Mouse (Mus musculus): ENCODE measurements around the gene BC053393.
"Not testable (repeated sequence)": the region's sequence is repeated elsewhere in the genome, so short reads cannot be mapped to it uniquely, and the experiment has no call there.

BC053393 gene

DNA sequence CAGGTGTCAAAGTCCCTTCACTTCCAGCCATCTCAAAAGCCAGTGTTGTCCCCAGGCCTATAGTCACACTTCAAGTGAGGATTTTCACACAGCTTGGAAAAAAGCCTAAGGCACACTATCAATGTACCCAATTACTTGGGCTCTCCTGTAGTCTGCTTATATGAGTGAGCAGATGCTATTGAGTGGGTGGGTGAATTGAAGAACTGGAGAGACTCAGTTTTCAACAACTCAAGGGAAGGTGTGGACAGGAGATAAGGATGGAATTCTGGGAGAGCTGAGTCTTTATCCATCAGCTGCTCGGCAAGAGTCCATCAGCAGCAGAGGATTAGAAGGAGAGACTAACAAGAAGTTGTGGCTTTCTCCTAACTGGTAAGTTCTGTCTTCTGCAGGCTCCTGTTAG lies at the start of gene BC053393:
Gene BC053393 (plus strand): TSS at position 210 of the 400 bp plus-strand sequence.
- no peak for DNase-seq (ENCODE audit: inconsistent age in 2 of 2, low spot score in 1 of 2)

DNA sequence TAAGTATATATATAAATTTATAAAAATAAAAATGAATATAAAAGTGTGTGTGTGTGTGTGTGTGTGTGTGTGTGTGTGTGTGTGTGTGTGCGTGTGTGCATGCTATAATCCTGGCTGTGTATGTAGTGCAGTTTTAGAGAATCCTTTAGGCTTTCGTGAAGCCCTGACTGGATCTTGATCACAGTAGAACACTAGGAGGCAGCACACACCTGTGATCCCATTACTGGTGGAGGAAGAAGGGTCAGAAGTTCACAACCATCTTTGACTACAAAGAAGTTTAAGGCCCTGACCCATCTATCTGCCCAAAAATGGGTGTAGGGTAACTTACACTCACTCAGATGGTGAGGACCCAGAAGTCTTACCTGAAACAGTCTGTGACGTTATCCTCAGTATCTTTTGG lies 48.6 kb upstream of the BC053393 start:
- peak in 1 of 2 experiments; percentile 58 for DNase-seq (ENCODE audit: inconsistent age in 2 of 2, low spot score in 1 of 2)

DNA sequence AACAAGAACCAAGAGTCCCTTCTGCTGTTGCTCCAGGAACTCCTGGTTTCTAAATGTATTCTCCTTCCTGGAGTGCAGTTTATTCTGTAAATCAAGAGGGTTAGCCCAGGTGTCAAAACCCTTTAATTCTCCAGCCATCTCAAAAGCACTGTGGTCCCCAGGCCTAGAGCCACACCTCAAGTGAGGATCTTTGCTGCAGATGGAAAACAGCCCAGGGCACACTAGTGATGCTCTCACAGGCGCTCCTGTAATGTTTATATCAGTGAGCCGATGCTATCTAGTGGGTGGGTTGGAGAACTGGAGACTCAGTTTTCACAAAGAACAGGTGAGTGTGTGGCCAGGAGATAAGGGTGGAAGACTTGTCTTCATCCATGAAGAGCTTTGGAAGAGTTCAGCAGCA lies 47.4 kb upstream of the BC053393 start, which contains the start of gene Gm12169:
Gene Gm12169 (plus strand): TSS at position 301 of the 400 bp plus-strand sequence.
- DNase-seq (ENCODE audit: inconsistent age in 2 of 2, low spot score in 1 of 2), result no peak

DNA sequence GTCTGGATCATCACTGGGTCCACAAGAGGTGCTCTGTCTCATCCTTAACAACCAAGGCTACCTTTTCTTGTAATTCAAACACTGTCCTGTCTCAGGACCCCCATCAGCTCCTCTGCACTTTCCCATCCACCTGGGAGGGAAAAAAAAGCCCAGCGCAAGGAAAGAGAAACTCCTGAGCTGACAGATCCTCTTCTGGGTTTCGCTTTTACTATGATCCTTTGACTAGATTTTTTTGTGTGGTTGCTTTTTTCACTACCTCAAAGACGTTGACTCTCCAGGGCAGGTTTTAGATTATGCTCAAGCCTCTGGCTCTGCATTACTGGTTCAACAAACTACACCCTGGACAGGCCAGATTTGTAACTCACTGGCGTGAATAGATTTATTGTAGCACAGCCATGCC lies 41.2 kb upstream of the BC053393 start:
- no peak for DNase-seq (ENCODE audit: inconsistent age in 2 of 2, low spot score in 1 of 2)

DNA sequence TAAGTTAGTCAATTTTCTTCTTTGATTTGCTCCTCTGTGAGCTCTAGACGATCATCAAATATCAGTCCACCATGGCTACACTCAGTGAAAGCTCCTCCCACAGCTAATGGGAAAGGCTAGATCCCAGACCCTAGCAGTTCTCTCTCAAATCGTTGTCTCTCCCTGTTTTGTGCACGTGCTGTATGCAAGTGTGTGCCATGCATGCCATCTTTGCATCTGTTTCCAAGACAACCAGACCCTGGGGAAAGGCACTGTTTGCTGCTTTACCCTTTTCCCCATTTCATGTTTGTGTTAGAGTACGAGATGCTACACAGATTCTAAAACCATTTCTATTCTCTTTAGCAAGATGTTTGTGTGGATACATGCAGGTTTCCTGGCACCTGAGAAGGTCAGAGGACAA lies 34.4 kb upstream of the BC053393 start:
- no peak for DNase-seq (ENCODE audit: inconsistent age in 2 of 2, low spot score in 1 of 2)

DNA sequence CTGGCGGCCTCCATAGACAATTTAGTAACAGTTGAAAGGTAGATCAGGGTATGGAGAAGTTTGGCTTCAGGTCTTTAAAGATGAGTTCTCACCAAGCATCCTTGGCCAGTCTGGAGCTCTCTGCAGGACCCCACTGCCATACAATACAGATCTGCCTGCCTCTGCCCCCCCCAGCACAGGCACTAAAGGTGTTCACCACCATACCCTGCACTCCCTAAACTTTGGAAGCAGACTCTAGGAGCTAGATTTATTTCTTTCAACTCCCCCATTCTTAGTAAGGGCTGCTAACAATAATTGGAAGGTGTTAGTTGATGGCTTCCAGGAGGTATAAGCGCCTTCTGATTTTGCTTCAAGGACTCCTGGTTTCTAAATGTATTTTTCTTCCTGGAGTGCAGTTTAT lies 27.8 kb upstream of the BC053393 start:
- DNase-seq (ENCODE audit: inconsistent age in 2 of 2, low spot score in 1 of 2), result no peak

DNA sequence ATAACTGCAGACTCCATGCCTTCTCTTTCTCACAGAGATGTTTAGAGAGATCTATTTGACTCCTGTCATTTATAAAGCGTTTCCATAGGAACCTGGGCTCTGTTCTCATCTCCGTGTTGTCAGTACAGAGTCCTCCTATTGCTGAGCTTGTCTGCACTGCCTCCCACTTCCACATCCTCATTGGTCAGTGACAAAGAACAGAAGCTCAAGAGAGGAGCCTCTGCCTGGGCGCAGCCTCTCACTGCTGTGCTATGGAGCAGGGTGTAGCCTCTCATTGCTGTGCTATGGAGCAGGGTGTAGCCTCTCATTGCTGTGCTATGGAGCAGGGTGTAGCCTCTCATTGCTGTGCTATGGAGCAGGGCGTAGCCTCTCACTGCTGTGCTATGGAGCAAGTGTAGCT lies 21.6 kb upstream of the BC053393 start:
- DNase-seq (ENCODE audit: inconsistent age in 2 of 2, low spot score in 1 of 2), result no peak

DNA sequence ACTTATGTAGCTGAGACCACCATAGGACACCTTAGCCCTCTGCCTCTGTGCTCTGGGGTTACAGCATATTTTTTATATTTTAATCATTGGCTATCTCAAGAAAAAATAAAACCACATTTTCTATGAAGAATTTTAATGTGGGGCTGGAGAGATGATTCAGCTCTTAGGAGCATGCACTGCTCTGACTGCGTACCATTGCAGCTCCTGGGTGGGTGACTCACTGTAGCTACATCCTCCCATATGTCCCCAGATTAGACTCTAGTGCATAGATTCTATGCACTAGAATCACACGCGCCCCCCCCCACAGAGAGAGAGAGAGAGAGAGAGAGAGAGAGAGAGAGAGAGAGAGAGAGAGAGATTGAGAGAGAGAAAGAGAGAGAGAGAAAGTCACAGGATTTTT lies 18.6 kb upstream of the BC053393 start:
- DNase-seq (ENCODE audit: inconsistent age in 2 of 2, low spot score in 1 of 2), result no peak

DNA sequence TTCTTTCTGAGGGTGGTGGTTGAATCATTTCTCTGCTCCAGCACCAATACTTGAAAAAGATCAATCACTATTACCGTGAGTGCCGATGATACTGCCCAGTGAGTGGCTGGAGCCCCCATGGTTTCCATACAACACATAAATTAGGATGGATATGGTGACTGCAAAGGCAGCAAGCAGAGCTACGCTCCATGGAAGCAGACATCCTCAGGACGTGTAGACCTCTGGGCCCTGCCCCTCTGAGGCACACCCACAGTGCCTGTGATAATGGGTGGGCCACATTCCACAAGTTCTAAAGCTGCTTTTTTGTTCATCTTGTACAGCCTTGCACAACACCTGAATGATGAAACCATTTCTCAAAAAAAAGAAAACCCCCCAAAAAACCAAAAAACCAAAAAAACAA lies 10.2 kb upstream of the BC053393 start:
- DNase-seq (ENCODE audit: inconsistent age in 2 of 2, low spot score in 1 of 2), result no peak

DNA sequence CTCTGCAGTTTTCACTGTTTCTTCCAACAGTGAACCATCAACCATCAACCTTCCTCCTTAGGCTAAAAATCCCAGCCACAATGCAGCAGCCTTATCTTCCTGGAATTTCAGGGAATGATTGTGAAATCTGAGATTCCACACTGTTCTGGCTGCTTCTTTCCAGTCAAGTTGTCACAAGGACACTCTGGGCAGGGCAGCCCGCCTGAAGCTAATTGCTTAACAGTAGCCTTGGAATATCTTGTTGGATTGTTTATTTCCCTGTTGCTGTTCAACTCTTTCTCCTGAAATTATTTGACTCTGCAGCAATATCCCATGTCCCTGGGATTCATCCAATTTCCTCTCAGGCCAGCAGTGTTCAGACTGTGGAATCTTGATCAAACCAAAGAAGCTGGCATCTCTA lies 6.7 kb upstream of the BC053393 start:
- DNase-seq (ENCODE audit: inconsistent age in 2 of 2, low spot score in 1 of 2), result peak; percentile 13 to 78

DNA sequence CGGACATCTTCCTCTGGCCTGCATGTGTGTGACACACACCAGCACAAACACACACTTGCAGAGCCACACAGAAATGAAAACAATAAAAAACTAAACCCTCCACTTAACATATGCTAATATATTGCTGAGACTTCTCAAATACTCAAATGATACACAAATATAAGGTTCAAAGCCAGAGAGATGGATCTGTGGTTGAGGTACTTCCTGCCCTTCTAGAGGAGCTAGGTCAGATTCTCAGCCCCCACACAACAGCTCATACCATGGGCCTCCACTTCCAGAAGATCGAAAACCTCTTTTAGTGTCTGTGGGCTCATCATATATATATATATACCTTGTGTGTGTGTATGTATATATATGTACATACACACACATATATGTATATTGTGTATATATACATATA lies 5.4 kb upstream of the BC053393 start:
- DNase-seq (ENCODE audit: inconsistent age in 2 of 2, low spot score in 1 of 2), result no peak

DNA sequence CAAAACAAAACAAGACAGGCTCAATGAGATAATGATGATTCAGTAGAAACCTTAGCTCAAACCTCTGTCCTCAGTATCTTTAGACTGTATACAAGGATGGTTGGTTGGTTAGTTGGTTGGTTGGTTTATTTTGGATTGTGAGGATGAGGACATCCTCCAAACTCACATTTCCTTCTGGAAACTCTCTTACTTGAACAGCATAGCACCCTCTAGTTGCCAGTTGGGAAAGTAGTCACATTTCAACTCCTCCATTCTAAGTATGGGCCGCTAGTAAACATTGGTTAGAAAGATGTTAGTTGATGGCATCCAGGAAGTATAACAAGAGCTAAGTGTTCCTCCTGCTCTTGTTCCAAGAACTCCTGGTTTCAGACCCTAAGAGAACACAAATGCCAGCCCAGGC lies 2.2 kb upstream of the BC053393 start:
- DNase-seq (ENCODE audit: inconsistent age in 2 of 2, low spot score in 1 of 2), result no peak

DNA sequence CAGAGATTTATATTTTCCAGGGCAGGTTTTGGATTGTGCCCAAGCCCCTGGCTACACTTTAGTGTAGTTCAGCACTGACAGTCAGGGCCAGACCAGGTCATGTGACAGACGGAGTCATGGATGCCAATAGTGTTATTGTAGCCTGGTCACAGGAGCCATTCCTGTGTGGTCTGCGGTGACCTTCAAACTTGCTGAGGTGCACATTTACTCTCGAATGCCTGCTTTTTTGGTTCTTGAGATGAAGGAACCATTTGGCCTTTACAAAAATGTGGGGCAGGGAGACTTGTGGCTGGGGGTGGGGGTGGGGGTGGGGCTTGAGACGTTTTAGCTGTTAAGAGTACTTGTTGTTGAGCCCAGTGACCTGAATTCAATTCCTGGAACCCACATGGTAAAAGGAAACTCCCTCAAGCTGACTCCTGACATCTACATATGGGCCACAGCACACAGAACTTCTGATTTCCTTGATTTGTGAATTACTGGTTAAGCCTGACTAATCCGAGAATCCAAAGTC lies 7.5 kb downstream of the BC053393 start:
- peak; percentile 77 to 90 for DNase-seq (ENCODE audit: inconsistent age in 2 of 2, low spot score in 1 of 2)

DNA sequence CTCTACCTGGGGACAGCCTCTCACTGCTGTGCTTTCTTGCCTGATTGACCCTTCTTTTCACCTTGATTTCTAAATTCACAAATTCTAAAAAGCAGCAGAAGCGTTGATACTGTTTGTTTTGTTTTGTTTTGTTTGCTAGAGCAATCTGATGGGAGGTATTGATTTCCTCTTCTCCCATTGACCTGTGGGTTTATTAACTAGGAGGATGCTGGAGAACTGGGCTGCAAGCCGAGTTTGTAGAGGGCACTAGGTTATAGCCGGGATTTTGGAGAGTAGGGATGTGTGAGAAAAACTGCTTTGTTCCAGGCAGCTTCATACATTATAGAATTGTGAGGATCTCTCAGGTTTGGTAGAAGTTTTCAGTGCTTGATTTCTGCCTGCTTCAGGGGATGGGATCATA lies 9.1 kb downstream of the BC053393 start:
- DNase-seq (ENCODE audit: inconsistent age in 2 of 2, low spot score in 1 of 2), result no peak

DNA sequence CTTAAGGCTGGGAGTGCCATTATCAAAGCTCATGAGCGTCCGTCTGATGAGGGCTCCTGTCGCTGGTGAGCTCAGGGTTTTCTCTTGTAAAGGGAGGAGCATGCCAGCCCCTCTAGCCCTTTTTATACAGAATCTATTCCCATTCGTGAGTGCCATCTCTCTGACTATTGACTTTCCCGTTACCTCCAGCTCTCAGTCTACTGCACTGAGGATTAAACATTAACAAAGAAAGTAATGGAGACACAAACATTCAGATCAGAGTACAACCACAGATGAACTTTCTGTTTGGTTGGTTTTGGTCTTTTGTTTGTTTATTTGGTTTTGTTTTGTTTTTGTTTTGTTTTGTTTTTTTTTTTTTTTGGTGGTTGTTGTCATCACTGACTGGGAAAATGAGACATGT lies 11.4 kb downstream of the BC053393 start:
- no peak for DNase-seq (ENCODE audit: inconsistent age in 2 of 2, low spot score in 1 of 2)

DNA sequence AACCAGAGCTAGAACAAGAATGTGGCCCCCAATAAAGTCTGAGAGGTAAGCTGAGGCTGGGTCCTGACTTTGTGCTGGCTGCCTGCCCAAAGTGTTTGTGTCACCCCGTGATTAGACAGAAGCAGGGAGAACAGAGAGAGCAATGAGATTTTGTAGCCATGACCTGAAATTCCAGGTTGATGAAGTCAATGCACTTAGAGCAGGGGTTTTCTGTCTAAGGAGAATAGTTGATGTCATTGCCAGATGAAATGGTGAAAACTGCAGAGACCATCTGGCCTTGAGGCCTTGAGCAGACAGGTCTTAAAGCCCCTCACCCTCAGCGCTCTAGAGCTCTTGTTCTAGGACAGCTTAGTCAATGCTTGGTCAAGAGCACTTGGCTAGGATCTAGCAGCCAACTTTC lies 21.1 kb downstream of the BC053393 start:
- DNase-seq (ENCODE audit: inconsistent age in 2 of 2, low spot score in 1 of 2), result peak in 1 of 2 experiments; percentile 61

DNA sequence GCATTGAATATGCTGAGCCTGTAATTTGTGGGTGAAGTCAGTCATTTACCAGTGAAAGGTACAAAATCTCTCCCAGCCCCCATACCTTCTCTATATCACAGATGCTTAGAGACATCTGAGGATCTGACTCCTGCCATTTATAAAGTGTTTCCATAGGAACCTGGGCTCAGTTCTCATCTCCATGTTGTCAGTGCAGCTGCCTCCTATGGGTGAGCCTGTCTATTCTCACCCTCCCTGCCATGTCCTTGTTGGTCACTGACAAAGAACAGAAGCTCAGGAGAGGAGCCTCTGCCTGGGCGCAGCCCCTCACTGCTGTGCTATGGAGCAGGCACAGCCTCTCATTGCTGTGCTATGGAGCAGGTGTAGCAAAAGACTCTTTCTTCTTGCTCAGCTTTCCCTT lies 48.6 kb downstream of the BC053393 start:
- no peak for DNase-seq (ENCODE audit: inconsistent age in 2 of 2, low spot score in 1 of 2)

DNA sequence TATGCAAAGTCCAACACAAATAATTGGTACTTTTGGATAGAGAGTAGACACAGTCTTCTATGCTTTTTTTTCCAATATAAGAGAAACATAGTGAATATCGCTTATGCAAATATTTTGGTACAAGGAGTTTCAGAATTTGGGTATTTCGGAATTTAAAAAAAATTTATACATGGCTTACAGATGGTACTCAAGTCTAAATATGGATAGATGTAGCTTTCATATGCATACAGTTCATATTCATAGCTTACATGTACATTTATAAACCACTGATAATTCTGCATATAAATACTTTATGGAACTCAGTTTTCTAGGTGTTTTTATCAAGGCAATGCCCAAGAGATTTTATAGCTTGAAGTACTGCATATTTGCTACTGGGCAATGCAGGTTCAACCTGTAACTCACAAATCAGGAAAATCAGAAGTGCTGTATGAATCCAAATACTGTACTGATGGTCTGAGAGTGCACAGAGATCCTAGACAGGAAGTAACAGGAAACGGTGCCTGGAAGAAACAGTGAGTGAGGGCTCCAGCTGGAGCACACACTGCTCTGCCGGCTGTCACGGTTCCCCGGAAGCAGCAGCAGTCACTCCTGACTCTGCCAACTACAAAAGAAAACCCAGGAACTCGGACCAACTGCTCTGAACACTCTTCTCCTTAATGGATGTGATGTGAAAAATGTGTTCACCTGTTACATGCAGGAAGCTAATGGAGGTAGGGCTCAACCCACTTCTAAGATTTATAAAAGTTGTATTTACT lies 49.3 kb downstream of the BC053393 start:
- DNase-seq (ENCODE audit: inconsistent age in 2 of 2, low spot score in 1 of 2), result no peak

DNA sequence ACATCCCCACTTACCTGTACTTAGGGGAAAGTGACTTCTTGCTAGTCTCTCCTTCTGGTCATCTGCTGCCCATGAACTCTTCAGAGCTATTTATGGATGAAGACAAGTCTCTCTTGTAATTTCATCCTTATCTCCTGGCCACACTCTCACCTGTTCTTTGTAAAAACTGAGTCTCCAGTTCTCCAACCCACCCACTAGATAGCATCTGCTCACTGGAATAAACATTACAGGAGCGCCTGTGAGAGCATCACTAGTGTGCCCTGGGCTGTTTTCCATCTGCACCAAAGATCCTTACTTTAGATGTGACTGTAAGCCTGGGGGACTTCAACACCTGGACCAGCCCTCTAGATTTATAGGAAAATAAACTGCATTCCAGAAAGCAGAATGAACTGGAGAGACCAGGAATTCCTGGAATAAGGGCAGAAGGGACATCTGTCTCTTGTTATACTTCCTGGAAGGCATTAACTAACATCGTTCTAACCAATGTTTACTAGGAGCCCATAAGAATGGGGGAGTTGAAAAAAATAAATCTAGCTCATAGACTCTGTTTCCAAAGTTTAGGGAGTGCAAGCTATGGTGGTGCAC lies 58.0 kb downstream of the BC053393 start, which contains the start of gene Dppa1:
Gene Dppa1 (minus strand): TSS at position 51 of the 585 bp plus-strand sequence.
- no peak for DNase-seq (ENCODE audit: inconsistent age in 2 of 2, low spot score in 1 of 2)

DNA sequence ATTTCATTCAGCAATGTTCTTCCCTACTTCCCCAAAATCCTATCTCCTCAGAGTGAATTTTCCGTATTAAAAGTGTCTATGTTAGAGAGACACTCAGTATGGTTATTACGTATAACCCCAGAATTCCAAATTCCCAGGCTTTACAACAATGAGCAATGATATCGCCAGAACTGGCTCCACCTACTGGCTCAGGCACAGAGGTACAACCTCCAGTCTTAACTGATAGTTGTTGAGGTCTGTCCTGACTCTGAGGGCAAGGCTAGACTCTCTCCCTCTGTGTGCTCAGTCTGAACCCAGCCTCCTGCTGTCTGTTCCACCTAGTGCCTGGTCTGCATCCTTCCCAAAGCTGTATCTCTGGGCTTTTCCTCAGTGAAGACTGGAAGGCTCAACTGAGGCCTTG lies 60.3 kb downstream of the BC053393 start:
- peak; percentile 12 to 77 for DNase-seq (ENCODE audit: inconsistent age in 2 of 2, low spot score in 1 of 2)

DNA sequence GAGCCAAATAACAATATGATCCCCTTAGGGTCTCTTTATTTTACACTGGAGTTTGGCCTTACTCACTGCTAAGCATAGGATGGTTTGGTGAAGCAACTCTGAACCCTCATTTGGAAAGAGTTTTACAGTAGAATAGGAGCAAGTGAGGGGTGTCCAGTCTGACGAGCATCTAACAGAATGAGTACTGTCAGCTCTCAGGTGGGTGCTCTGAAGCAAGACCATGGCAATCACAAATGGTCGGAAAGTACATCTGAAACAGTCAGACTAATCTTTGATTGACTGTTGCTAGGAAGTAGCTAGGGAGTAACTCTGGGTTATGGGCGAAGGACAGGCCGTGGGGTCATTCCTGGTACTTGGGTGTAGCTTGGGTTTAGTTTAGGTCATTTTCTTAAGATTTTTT lies 64.2 kb downstream of the BC053393 start:
- not testable (repeated sequence) for DNase-seq (ENCODE audit: inconsistent age in 2 of 2, low spot score in 1 of 2)

DNA sequence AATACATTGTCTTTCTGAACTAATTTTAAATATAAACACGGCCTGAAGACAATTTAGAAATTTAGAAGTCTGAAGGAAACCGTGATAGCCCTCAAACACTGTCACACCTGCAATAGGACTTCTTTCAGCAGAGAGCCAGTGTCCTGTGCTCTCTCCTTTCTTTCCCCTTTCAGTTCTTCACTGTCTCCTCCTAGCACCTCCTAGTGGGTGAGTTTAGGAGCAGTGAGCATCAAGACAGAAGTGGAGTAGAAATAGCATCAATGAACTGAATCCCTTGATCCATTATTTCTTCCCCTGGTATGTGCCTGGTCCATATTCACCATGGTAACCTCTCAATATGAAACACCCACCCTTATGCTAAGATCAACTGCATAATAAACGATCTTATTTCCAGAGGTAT lies 65.2 kb downstream of the BC053393 start:
- DNase-seq (ENCODE audit: inconsistent age in 2 of 2, low spot score in 1 of 2), result no peak

Data from adrenal gland, adult (tissue).